Comparison of ENCODE assay signal across 10 mouse cellular contexts in genomic region chr11:80376651-80377050, GRCm38 (mm10). TPM values are rescaled to one million over a fixed set of nuclear protein-coding genes. Genes with fewer than 3 reads are reported as not detected.
DNase-seq lines count a peak whose midpoint lies in the region; ATAC-seq and TF ChIP-seq lines count a peak whose summit lies in the region.
"Had no signal": no experiment of that assay in that cellular context is flagged by ENCODE, and none has a peak within 500 bp of the region (broad histone marks: within the 10 kb centered on the region; RNA-seq: fewer than 3 reads in every experiment).

No protein-coding gene starts in this region.

- no peak for TF ChIP-seq POLR2A in embryonic fibroblast, embryonic 13.5 days (IDR thresholded peaks at IDR 0.05; ENCODE audit: low read depth, low read length)

- H3K36me3 ChIP-seq in neural tube, embryonic 11.5 days (ENCODE audit: control insufficient read depth, insufficient read depth, low read length), result no peaks in the 10 kb centered on the region
- 0 out of 2 replicates have a peak, but pooled peaks cover 2% of the 10 kb centered on the region for H3K36me3 ChIP-seq in liver, embryonic 14.5 days (replicated peaks; ENCODE audit: control insufficient read depth, insufficient read depth, low read depth)
- peaks cover 3% of the 10 kb centered on the region; the same call in 1 of the 2 replicates for H3K36me3 ChIP-seq in stomach, postnatal 0 days (ENCODE audit: control insufficient read depth, insufficient read depth, low read length)

- H3K4me1 ChIP-seq in neural tube, embryonic 11.5 days (ENCODE audit: control insufficient read depth, insufficient read depth, low read length), result no peaks in the 10 kb centered on the region
- peaks cover 3% of the 10 kb centered on the region; the same call in 1 of the 2 replicates for H3K4me1 ChIP-seq in embryonic fibroblast, embryonic 13.5 days (ENCODE audit: control insufficient read depth, insufficient read depth, low read length)
- H3K4me1 ChIP-seq in liver, embryonic 14.5 days (replicated peaks; ENCODE audit: control insufficient read depth in 2 of 2, insufficient read depth in 2 of 2, low read length in 1 of 2), result peaks cover 0 to 9% of the 10 kb centered on the region in 2 experiments; a peak in 2 of 4 replicates
- H3K4me1 ChIP-seq in stomach, postnatal 0 days (replicated peaks; ENCODE audit: control insufficient read depth, insufficient read depth), result no peaks in the 10 kb centered on the region

- H3K27ac ChIP-seq in neural tube, embryonic 11.5 days (ENCODE audit: low read depth, low read length), result no peak overlapping the region
- no peak overlapping the region for H3K27ac ChIP-seq in embryonic fibroblast, embryonic 13.5 days (ENCODE audit: insufficient read depth, low read length)
- H3K27ac ChIP-seq in liver, embryonic 14.5 days, result no peak overlapping the region
- H3K27ac ChIP-seq in stomach, postnatal 0 days (replicated peaks), result no peak overlapping the region

- no peak for TF ChIP-seq CTCF in embryonic fibroblast, embryonic 13.5 days (IDR thresholded peaks at IDR 0.05; ENCODE audit: borderline replicate concordance, insufficient read depth, low read length)
- no peak for TF ChIP-seq CTCF in liver, embryonic 14.5 days (IDR thresholded peaks at IDR 0.05; ENCODE audit: low read depth)
- 0 out of 2 replicates have a peak, but pooled peaks have one; percentile 24 for TF ChIP-seq CTCF in stomach, postnatal 0 days (IDR thresholded peaks at IDR 0.05; ENCODE audit: low read depth)

- H3K4me3 ChIP-seq in neural tube, embryonic 11.5 days (ENCODE audit: low read depth, low read length), result no peak overlapping the region
- H3K4me3 ChIP-seq in embryonic fibroblast, embryonic 13.5 days (ENCODE audit: insufficient read depth, low read length), result 0 out of 2 replicates have a peak overlapping the region, but pooled peaks have one; percentile 97
- H3K4me3 ChIP-seq in liver, embryonic 14.5 days (ENCODE audit: insufficient read depth in 1 of 2, low read depth in 2 of 2, low read length in 2 of 2), result no peak overlapping the region; a peak in 1 of 4 replicates
- H3K4me3 ChIP-seq in stomach, postnatal 0 days (ENCODE audit: low read depth, low read length), result no peak overlapping the region

- no peaks in the 10 kb centered on the region for H3K27me3 ChIP-seq in neural tube, embryonic 11.5 days (ENCODE audit: control insufficient read depth, insufficient read depth, low read length)
- no peaks in the 10 kb centered on the region for H3K27me3 ChIP-seq in liver, embryonic 14.5 days (ENCODE audit: control insufficient read depth, insufficient read depth, low read length)
- no peaks in the 10 kb centered on the region for H3K27me3 ChIP-seq in stomach, postnatal 0 days (ENCODE audit: control insufficient read depth, insufficient read depth, low read length)

- TF ChIP-seq EP300 in liver, embryonic 14.5 days (IDR thresholded peaks at IDR 0.05; ENCODE audit: low read depth), result no peak
- no peak for TF ChIP-seq EP300 in stomach, postnatal 0 days (optimal IDR thresholded peaks at IDR 0.05)

- no peak overlapping the region for H3K9ac ChIP-seq in neural tube, embryonic 11.5 days (ENCODE audit: low read length)
- no peak overlapping the region for H3K9ac ChIP-seq in liver, embryonic 14.5 days (replicated peaks)
- H3K9ac ChIP-seq in stomach, postnatal 0 days (ENCODE audit: low read length), result no peak overlapping the region

- peak overlapping the region; percentile 84; the same call in 1 of the 2 replicates for H3K4me2 ChIP-seq in neural tube, embryonic 11.5 days (ENCODE audit: low read depth)
- H3K4me2 ChIP-seq in liver, embryonic 14.5 days (ENCODE audit: low read depth), result peak overlapping the region; percentile 75
- 0 out of 2 replicates have a peak overlapping the region, but pooled peaks have one; percentile 91 for H3K4me2 ChIP-seq in stomach, postnatal 0 days (replicated peaks; ENCODE audit: low read depth)

- H3K9me3 ChIP-seq in neural tube, embryonic 11.5 days (ENCODE audit: control insufficient read depth, low read length), result no peaks in the 10 kb centered on the region
- no peaks in the 10 kb centered on the region for H3K9me3 ChIP-seq in liver, embryonic 14.5 days (ENCODE audit: control insufficient read depth, low read length)
- H3K9me3 ChIP-seq in stomach, postnatal 0 days (ENCODE audit: control insufficient read depth, low read length), result no peaks in the 10 kb centered on the region

- no peak for DNase-seq in neural tube, embryonic 11.5 days (ENCODE audit: low spot score)
- DNase-seq in neural tube, embryonic 10.5 days (ENCODE audit: extremely low spot score, low spot score), result no peak
- DNase-seq in liver, embryonic 14.5 days (ENCODE audit: low read depth in 3 of 3, low spot score in 3 of 3), result no peak
- DNase-seq in stomach, postnatal 0 days (ENCODE audit: low spot score), result no peak
- no peak for DNase-seq in spleen, adult 18-20 months
- no peak for DNase-seq in gastrocnemius, adult 18-20 months (ENCODE audit: low spot score)
- DNase-seq: gastrocnemius, postnatal 25 days; kidney, postnatal 10 days; lung, adult 18-20 months had no signal

- no peak for ATAC-seq in neural tube, embryonic 11.5 days (ENCODE audit: insufficient read depth, low FRiP score, low TSS enrichment)
- no peak for ATAC-seq in liver, embryonic 14.5 days (ENCODE audit: insufficient read depth)
- no peak for ATAC-seq in stomach, postnatal 0 days (ENCODE audit: low FRiP score, low TSS enrichment)

- 80% methylated on average over 4 of the region's 4 CpGs for WGBS in neural tube, embryonic 11.5 days
- WGBS in liver, embryonic 14.5 days (ENCODE audit: insufficient replicate concordance), result 50% methylated on average over 4 of the region's 4 CpGs
- 45% methylated on average over 4 of the region's 4 CpGs for WGBS in stomach, postnatal 0 days

RNA-seq across cellular contexts. Expression of gene 5730455P16Rik, which starts 1.2 kb away (rescaled TPM):
- 23.1 and 26.2 TPM in 2 replicates for polyA plus RNA-seq in neural tube, embryonic 11.5 days (2014; fragmentation: Nextera tagmentation; extraction: Ambion mirVana)
- polyA plus RNA-seq in embryonic fibroblast, embryonic 13.5 days (2011; ENCODE audit: insufficient read length, low read depth, missing spikeins), result 27.0 and 38.4 TPM in 2 replicates
- polyA plus RNA-seq in liver, embryonic 14.5 days (2012; rRNA removed), result 1.6 and 2.4 TPM in 2 replicates
- 5.0 and 5.1 TPM in 2 replicates for polyA plus RNA-seq in liver, embryonic 14.5 days (2014; fragmentation: Nextera tagmentation; extraction: Ambion mirVana)
- polyA plus RNA-seq in stomach, postnatal 0 days (2015; fragmentation: Nextera tagmentation; extraction: Ambion mirVana), result 11.0 and 12.0 TPM in 2 replicates
- 10 to 100 TPM; 34.3 to 35.0 TPM for total RNA-seq in gastrocnemius, adult 18-20 months (2021)

RNA-seq across cellular contexts. Expression of gene Zfp207, which starts 6.4 kb away (rescaled TPM):
- 307 and 321 TPM in 2 replicates for polyA plus RNA-seq in neural tube, embryonic 11.5 days (2014; fragmentation: Nextera tagmentation; extraction: Ambion mirVana)
- 178 and 208 TPM in 2 replicates for polyA plus RNA-seq in embryonic fibroblast, embryonic 13.5 days (2011; ENCODE audit: insufficient read length, low read depth, missing spikeins)
- 65.7 and 79.3 TPM in 2 replicates for polyA plus RNA-seq in liver, embryonic 14.5 days (2012; rRNA removed)
- polyA plus RNA-seq in liver, embryonic 14.5 days (2014; fragmentation: Nextera tagmentation; extraction: Ambion mirVana), result 106 and 109 TPM in 2 replicates
- 110 and 115 TPM in 2 replicates for polyA plus RNA-seq in stomach, postnatal 0 days (2015; fragmentation: Nextera tagmentation; extraction: Ambion mirVana)
- total RNA-seq in gastrocnemius, adult 18-20 months (2021), result 10 to 100 TPM; 55.4 to 55.5 TPM

RNA-seq across cellular contexts. Expression of gene Psmd11, which starts 51.8 kb away (rescaled TPM):
- polyA plus RNA-seq in neural tube, embryonic 11.5 days (2014; fragmentation: Nextera tagmentation; extraction: Ambion mirVana), result 307 and 313 TPM in 2 replicates
- 131 and 170 TPM in 2 replicates for polyA plus RNA-seq in embryonic fibroblast, embryonic 13.5 days (2011; ENCODE audit: insufficient read length, low read depth, missing spikeins)
- polyA plus RNA-seq in liver, embryonic 14.5 days (2012; rRNA removed), result 35.6 and 56.8 TPM in 2 replicates
- polyA plus RNA-seq in liver, embryonic 14.5 days (2014; fragmentation: Nextera tagmentation; extraction: Ambion mirVana), result 152 and 155 TPM in 2 replicates
- 189 and 211 TPM in 2 replicates for polyA plus RNA-seq in stomach, postnatal 0 days (2015; fragmentation: Nextera tagmentation; extraction: Ambion mirVana)
- 100 to 1,000 TPM; 147 to 154 TPM for total RNA-seq in gastrocnemius, adult 18-20 months (2021)
